In the genomic region with DNA sequence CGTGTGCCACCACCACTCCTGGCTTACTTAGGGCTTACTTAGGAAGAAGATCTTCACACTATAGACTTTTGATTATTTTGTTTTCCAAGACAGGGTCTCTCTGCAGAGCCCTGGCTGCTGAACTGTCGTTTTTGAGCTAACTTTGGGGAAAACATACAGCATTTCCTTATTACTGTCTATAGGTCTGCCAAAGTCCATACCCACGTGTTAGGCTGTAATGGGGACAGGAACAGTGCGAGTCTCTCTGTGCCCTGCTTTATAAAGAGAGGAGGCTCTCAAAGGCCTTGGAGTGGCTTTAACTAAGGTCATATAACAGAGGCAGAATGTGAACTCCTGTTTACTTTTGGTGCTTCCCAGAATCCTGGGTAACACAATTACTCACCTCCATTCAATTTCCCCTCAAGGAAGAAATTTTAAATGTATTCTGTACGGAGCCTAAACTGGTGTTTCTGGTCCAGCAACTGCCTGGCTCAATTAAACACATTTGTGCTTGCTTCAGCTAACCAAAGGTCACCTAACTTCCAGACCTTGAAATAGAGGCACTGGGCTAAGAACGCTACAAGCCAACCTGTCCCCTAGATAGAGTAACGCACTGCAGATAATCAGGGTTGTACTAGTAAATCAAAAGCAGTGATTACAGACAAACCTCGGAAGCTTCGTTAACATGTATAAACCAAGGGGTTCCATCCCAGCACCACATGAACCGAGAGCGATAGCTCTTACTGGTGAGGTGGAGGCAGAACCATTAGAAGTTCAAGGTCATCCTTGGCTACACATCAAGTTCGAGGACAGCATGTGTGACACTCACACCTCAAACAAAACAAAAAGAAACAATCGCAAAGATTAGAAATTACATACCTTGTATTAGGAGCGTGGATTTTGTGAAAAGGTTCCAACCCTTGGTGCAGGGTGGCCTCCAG, we compare ENCODE assay signal across 8 mouse cellular contexts. TPM values are rescaled to one million over a fixed set of nuclear protein-coding genes. Genes with fewer than 3 reads are reported as not detected.
DNase-seq lines count a peak whose midpoint lies in the region; ATAC-seq lines count a peak whose summit lies in the region.

No protein-coding gene starts in this region.

- H3K4me2 ChIP-seq in forebrain, embryonic 13.5 days = peak overlapping the region; percentile 83
- H3K4me2 ChIP-seq in neural tube, embryonic 13.5 days = peak overlapping the region; percentile 73

- no peaks in the 10 kb centered on the region for H3K36me3 ChIP-seq in forebrain, embryonic 13.5 days (ENCODE audit: poor library complexity, severe bottlenecking)
- H3K36me3 ChIP-seq in neural tube, embryonic 13.5 days = no peaks in the 10 kb centered on the region

- no peaks in the 10 kb centered on the region for H3K27me3 ChIP-seq in forebrain, embryonic 13.5 days
- H3K27me3 ChIP-seq in neural tube, embryonic 13.5 days = no peaks in the 10 kb centered on the region

- 17% methylated on average over 14 of the region's 14 CpGs for WGBS in forebrain, embryonic 13.5 days
- 15% methylated on average over 14 of the region's 14 CpGs for WGBS in neural tube, embryonic 13.5 days

- no peak overlapping the region for H3K27ac ChIP-seq in forebrain, embryonic 13.5 days
- H3K27ac ChIP-seq in neural tube, embryonic 13.5 days (replicated peaks) = no peak overlapping the region

- no peak for ATAC-seq in forebrain, embryonic 13.5 days
- ATAC-seq in neural tube, embryonic 13.5 days (ENCODE audit: low read depth) = no peak

- H3K4me1 ChIP-seq in forebrain, embryonic 13.5 days = peaks cover 28% of the 10 kb centered on the region
- peaks cover 27% of the 10 kb centered on the region for H3K4me1 ChIP-seq in neural tube, embryonic 13.5 days (replicated peaks)

- peak overlapping the region; percentile 27 for H3K9ac ChIP-seq in forebrain, embryonic 13.5 days
- H3K9ac ChIP-seq in neural tube, embryonic 13.5 days = peak overlapping the region; percentile 27; the same call in 1 of the 2 replicates

- DNase-seq in urinary bladder, adult 18-20 months (ENCODE audit: low spot score in 2 of 2) = peak; percentile 25 to 48
- DNase-seq in urinary bladder, postnatal 4 days (ENCODE audit: low spot score in 2 of 2) = no peak
- DNase-seq in kidney, postnatal 14 days = peak; percentile 69
- DNase-seq in frontal cortex, postnatal 36 days (ENCODE audit: low spot score in 2 of 2) = no peak
- DNase-seq in testis, postnatal 10 days (ENCODE audit: low spot score) = no peak
- no peak for DNase-seq in adrenal gland, postnatal 25 days

- H3K9me3 ChIP-seq in forebrain, embryonic 13.5 days (replicated peaks) = no peaks in the 10 kb centered on the region
- H3K9me3 ChIP-seq in neural tube, embryonic 13.5 days = no peaks in the 10 kb centered on the region

- H3K4me3 ChIP-seq in forebrain, embryonic 13.5 days = peak overlapping the region; percentile 49
- peak overlapping the region; percentile 40 for H3K4me3 ChIP-seq in neural tube, embryonic 13.5 days

RNA-seq across cellular contexts. Expression of a gene that starts 1.2 kb away (rescaled TPM):
- 36.9 and 44.6 TPM in 2 replicates for polyA plus RNA-seq in forebrain, embryonic 13.5 days (2015; fragmentation: Nextera tagmentation; extraction: Ambion mirVana)
- polyA plus RNA-seq in neural tube, embryonic 13.5 days (2015; fragmentation: Nextera tagmentation; extraction: Ambion mirVana) = 5.0 and 7.2 TPM in 2 replicates
- 82.3 and 91.4 TPM in 2 replicates for total RNA-seq in adrenal gland, postnatal 25 days (2021)

RNA-seq across cellular contexts. Expression of a gene that starts 20.1 kb away (rescaled TPM):
- 28.6 and 29.0 TPM in 2 replicates for polyA plus RNA-seq in forebrain, embryonic 13.5 days (2015; fragmentation: Nextera tagmentation; extraction: Ambion mirVana)
- polyA plus RNA-seq in neural tube, embryonic 13.5 days (2015; fragmentation: Nextera tagmentation; extraction: Ambion mirVana) = 31.0 and 32.1 TPM in 2 replicates
- total RNA-seq in adrenal gland, postnatal 25 days (2021) = 38.7 and 49.5 TPM in 2 replicates

RNA-seq across cellular contexts. Expression of a gene that starts 33.0 kb away (rescaled TPM):
- 5.6 and 6.5 TPM in 2 replicates for polyA plus RNA-seq in forebrain, embryonic 13.5 days (2015; fragmentation: Nextera tagmentation; extraction: Ambion mirVana)
- 6.1 and 6.5 TPM in 2 replicates for polyA plus RNA-seq in neural tube, embryonic 13.5 days (2015; fragmentation: Nextera tagmentation; extraction: Ambion mirVana)
- 27.0 and 27.5 TPM in 2 replicates for total RNA-seq in adrenal gland, postnatal 25 days (2021)

RNA-seq across cellular contexts. Expression of a gene that starts 33.1 kb away (rescaled TPM):
- 14.2 and 15.7 TPM in 2 replicates for polyA plus RNA-seq in forebrain, embryonic 13.5 days (2015; fragmentation: Nextera tagmentation; extraction: Ambion mirVana)
- polyA plus RNA-seq in neural tube, embryonic 13.5 days (2015; fragmentation: Nextera tagmentation; extraction: Ambion mirVana) = 8.5 and 10.0 TPM in 2 replicates
- total RNA-seq in adrenal gland, postnatal 25 days (2021) = 13.2 and 13.7 TPM in 2 replicates

Comparison
In these comparisons a context has a peak if more than half of its experiments do, and no peak if none do; other contexts are left out.
1. DNase-seq: peak in urinary bladder, adult 18-20 months (2 of 2) and kidney, postnatal 14 days (single experiment); none in urinary bladder, postnatal 4 days (0 of 2), frontal cortex, postnatal 36 days (0 of 2), testis, postnatal 10 days (single experiment) and adrenal gland, postnatal 25 days (single experiment).